Mouse (Mus musculus) retina, embryonic 14.5 days (tissue): ENCODE data around the gene Evx2.
A peak's percentile ranks its signal among the peaks of the same experiment; 100 is the strongest.

ENCODE experiments used
- DNase-seq: peaks from one replicate; pipeline ENCODE4 v3.0.0-alpha.2; 2015; ENCODE audit warnings: low spot score

Gene Evx2

GRCm38 (mm10) chr2:74695813-74696430 is 36.6 kb upstream of the Evx2 start:
- DNase-seq, result no peak

DNA sequence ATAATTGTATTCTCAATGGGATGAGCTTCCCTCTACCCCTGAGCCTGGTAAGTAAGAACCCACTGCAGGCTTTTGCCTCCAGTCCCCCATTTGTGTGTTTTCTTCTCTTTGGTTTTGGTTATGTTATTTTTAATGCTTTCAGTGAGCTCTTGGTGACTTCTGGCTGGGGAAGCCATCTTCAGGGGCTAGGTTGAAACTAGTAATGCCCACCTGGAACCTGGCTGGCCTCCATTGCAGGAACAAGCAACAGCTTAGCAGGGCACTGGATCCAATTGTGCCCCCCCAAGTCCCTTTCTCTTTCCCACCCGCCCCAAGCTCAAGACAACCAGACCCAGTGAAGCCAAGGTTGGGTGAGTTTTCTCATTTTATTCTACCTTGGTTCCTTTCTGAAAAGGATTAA is 36.0 kb upstream of the Evx2 start:
- DNase-seq, result no peak

GRCm38 (mm10) chr2:74694066-74694465 is 34.7 kb upstream of the Evx2 start:
- DNase-seq, result peak; percentile 71

- DNase-seq, result no peak
These were observed 34.1 kb upstream of the Evx2 start for GRCm38 (mm10) chr2:74693432-74693827.

DNA sequence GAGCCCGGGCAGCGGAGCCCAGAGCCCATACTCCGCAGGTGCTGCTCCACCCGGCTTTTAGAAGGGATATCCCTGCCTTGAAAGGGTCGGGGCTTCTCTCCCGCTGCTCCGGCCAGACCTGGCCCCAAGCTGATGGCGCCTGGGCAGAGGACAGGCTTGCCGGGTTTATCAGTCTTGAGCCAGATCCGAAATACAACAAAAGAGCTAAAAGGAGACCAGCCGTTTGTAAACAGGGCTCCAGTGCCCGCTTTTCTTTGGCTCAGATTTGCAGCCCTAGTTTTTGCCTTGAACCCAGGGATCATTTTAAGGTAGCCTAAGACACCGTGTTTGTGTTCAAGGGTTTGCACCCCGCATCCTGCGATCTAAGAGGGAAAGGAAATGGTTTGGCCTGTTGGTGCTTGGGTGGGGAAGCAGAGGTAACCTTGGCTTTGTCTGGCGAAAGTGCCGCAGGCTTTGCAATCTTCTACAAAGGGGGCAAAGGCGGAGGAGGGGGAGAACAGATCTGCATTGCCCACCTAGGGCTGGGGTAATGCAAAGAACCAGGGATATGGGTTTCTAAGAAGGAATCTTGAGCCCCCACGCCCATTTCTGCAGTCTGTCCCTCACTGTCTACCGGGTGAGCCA is 33.6 kb upstream of the Evx2 start:
- DNase-seq, result no peak

DNA sequence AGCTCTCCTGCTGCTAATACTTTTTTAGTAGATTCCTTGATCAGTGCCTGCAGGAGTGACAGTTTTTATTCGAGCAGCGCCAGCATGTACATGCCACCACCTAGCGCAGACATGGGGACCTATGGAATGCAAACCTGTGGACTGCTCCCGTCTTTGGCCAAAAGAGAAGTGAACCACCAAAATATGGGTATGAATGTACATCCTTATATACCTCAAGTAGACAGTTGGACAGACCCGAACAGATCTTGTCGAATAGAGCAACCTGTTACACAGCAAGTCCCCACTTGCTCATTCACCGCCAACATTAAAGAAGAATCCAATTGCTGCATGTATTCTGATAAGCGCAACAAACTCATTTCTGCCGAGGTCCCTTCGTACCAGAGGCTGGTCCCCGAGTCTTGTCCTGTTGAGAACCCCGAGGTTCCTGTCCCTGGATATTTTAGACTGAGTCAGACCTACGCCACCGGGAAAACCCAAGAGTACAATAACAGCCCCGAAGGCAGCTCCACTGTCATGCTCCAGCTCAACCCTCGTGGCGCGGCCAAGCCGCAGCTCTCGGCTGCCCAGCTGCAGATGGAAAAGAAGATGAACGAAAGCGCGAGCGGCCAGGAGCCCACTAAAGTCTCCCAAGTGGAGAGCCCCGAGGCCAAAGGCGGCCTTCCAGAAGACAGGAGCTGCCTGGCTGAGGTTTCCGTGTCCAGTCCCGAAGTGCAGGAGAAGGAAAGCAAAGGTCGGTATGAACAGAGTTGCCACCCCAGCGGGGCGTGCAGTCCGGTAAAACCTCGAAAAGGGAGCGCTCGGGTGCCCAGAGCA is 32.8 kb upstream of the Evx2 start:
- DNase-seq, result no peak

DNA sequence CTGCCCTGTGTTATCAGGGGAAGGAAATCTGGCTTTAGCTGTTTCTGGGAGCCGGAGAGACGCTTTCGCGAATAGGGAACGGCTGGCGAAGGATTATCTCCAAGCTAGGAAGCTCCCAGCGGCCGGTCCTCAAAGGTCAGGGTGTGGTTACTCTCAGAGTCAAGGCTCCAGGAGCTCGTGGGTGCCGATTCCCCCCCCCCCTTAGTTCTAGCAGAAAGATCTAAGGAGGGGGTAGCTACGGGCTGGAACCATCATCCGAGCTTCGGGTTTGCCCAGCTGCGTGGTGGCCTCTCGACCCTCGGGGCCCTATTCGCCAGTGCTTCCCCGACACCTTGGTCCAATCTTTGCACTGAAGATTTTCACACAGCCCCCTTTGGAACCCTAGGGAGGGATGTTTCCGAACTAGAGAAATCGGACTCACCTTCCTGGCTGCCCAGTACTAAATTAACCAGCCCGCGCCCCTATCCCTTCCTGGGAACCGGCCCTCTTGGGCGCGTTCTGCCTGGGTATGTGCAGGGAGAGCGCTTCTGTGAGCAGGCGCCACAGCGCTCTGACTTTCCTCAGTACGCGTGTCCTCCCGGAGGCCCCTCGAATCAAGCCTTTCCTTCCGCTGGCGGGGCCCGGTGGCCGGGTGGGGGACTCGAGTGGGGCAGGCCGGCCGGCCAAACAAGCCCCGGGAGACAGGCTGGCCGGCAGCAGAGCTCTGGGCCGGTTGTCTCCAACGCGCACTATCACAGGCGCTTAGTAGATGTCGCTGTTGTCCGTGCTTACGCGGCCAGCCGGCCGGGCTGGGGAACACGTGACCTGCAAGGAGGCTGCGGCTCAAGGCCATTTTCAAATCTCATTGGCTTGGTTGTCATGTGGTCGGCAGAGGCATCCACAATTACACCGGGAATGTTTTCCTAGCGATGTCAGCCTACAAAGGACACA is 31.9 kb upstream of the Evx2 start, which contains the start of gene Hoxd10:
Hoxd10 (plus strand) TSS at position 903 of the 930 bp plus-strand sequence.
- peak; percentile 75 for DNase-seq

GRCm38 (mm10) chr2:74690338-74690716 is 31.0 kb upstream of the Evx2 start:
- no peak for DNase-seq

GRCm38 (mm10) chr2:74689574-74690337 is 30.4 kb upstream of the Evx2 start:
- DNase-seq, result no peak

DNA sequence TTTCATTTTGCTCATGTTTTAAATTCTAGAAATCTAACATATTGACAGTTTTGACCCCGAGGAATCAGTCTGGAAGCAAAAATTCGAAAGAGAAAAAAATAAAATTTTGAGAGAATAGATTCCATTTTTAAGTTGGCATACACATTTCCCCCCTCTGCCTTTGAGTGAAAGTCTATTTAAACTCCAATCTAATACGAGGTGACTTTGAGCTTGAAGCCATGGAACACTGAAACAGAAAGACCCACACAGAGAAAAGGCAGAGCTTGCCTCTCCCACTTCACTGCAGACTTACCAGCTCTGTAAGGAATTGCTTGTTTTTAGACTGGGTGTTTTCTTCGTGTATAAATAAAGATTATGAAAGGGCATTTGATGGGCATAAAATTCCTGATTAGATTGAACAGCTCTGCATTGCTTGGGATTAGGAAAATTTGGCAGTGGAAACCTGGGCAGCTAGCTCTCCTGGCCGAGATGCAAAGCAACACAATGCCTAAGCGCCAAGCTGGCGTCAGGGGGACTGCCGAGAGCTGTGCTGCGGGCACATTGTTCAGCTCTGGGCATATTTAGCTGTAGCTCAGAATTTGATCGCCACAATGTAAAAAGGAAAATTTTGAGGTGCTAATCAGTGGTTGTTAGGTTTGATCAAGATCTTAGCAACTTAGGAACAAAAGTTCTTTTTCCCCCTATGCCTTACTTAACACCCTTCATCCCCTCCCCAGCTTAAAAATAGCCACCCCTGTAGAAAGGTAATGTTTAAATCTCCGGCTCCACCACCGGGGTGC is 29.6 kb upstream of the Evx2 start:
- no peak for DNase-seq

DNA sequence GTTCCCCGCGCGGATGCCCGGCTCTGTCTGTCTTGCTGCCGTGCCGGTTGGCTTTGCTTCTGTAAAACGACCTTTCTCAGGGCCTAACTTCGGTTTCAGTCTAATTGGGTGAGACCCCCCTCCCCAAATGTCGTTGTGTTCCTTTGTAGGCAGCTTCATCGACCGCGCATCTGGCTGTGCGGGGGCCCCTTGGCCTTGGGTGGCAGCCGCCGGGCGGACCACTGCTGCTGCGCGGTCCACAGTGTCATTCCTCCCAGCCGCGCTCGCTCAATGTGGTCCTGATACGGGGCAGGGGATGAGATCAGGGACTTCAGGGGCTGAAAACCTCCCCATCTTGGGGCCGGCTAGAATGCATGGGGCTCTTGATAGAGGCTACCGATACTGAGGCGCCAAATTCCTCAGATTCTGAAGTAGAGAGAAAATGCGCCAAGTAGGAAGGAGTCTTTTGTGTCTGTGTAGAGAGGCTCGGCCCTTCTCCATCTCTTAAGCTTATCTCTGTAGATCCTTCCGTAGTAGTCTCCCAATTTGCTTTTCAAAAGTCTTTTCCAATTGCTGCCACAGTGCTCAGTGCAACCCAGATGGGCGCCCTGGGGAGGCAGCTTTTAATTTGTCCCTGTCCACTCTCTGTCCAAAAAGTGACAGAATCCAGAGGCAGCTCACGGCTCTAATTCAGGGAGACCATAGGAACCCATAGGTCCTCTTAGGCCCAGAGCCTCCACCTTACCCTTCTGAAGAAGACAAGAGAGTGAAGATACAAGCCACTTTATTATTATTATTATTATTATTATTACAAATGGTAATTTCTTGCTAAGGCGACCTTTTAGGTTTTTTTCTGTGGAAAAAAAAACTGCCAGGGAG is 28.6 kb upstream of the Evx2 start:
- no peak for DNase-seq

GRCm38 (mm10) chr2:74686988-74687697 is 27.8 kb upstream of the Evx2 start:
- DNase-seq, result no peak

DNA sequence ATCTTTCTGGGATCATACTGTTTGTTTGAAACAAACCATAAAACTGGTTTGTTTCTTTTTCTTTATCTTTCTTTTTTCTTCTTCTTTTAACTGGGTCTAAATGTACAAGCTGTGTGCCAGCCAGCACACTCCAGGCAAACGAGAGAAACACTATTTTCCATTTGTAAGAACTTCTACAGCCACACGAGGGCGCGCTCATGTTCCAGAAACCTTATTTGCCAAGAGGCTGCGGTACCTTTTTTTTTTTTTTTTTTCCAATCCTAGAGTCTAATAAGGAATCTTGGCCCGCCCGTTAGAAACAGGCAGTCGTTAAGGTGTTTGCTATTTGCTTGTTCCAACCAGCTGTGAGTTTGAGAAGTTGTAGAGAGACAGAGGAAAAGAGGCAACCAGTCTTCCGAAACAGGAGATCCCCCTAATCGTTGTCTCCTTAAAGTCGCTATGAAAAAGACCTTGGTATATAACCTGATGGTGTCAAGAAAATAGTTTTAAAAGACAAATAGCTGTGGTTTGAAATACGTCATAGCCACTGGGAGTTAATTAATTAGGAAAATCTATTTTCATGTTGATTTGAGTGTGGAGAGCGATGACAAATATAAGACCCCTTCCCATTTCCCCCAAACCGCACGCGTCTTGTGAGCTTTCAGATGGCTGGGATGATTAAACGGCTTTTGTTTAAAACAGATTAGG is 27.1 kb upstream of the Evx2 start:
- DNase-seq, result peak; percentile 87

DNA sequence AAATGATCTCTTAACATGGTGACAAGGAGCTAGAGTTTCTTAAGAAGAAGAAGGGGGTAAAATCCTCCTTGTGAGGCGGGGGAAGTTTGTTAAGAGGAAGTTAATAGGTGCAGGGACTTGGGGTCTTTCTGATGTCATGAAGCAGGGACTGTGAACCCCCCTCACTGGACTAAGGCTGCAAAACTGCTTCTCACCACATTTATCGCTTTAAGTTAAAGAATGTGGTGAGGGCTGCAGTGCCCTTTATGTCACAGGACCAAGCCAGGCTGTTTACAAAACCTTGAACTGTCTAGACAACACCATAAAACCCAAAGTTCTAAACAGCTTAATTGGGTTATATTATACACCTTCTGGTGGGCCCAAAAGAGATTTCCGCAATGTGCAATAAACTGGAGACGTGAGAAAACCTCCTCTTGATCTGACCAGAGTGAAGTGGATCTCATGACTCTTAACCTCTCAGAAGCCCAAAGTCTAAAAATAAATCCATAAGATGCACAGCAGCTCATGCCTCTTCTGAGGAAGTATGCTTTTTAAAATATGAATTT is 25.8 kb upstream of the Evx2 start:
- no peak for DNase-seq

DNA sequence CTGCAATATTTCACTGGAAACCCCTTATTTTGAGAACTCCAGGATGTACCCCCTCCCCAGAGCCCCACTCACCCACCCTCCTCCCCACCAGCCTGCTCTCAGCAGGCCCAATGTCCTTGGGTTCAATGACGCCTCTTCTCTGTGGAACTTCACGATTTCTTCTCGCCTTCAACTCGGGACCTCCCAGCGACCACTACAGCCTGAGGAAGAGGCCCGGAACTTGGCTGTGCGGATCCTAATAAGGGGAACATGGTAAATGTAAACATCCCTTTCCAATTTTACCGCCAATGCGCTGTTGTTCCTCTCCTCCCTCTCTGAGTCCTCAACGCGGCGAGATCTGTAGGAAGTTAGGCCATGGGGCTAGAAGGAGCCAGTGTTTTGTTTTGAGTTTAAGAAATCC is 24.7 kb upstream of the Evx2 start:
- DNase-seq, result no peak

GRCm38 (mm10) chr2:74683471-74683951 is 24.2 kb upstream of the Evx2 start:
- DNase-seq, result no peak

DNA sequence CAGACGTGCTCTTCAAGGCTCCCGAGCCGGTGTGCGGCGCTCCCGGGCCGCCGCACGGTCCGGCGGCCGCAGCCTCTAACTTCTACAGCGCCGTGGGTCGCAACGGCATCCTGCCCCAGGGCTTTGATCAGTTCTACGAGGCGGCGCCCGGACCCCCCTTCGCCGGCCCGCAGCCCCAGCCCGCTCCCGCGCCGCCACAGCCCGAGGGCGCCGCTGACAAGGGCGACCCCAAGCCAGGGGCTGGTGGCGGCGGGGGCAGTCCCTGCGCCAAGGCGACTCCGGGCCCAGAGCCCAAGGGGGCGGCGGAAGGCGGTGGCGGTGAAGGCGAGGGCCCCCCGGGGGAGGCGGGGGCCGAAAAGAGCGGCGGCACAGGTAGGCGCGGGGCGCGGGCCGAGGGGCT is 23.4 kb upstream of the Evx2 start:
- no peak for DNase-seq
